Mouse (Mus musculus) 3T3-L1 (cell line): ENCODE measurements around the gene Btnl4.
A peak's percentile ranks its signal among the peaks of the same experiment; 100 is the strongest.
"Not testable (repeated sequence)": the region's sequence is repeated elsewhere in the genome, so short reads cannot be mapped to it uniquely, and the experiment has no call there.

Experiments used
- DNase-seq: peaks from one replicate; pipeline ENCODE4 v3.0.0-alpha.2; 2015; ENCODE audit warnings: low read depth, low spot score

The Btnl4 gene

GRCm38 (mm10) chr17:34477238-34478013 lies at the start of gene Btnl4:
Gene Btnl4, minus strand, starts transcription at chr17:34477318.
- DNase-seq, result not testable (repeated sequence)

- DNase-seq, result no peak
Measured at GRCm38 (mm10) chr17:34519001-34519400, 41.9 kb upstream of the Btnl4 start.

- not testable (repeated sequence) for DNase-seq
Measured at GRCm38 (mm10) chr17:34518571-34518970, 41.5 kb upstream of the Btnl4 start.

- DNase-seq, result no peak
Measured at GRCm38 (mm10) chr17:34517795-34518194, 40.7 kb upstream of the Btnl4 start.

- DNase-seq, result no peak
Measured at GRCm38 (mm10) chr17:34517252-34517651, 40.1 kb upstream of the Btnl4 start, which contains the start of gene Btnl6. Gene Btnl6, minus strand, starts transcription at chr17:34517352.

- DNase-seq, result no peak
Measured at GRCm38 (mm10) chr17:34516514-34516913, 39.4 kb upstream of the Btnl4 start.

- not testable (repeated sequence) for DNase-seq
Measured at GRCm38 (mm10) chr17:34511723-34512122, 34.6 kb upstream of the Btnl4 start.

- no peak for DNase-seq
Measured at GRCm38 (mm10) chr17:34507591-34507990, 30.5 kb upstream of the Btnl4 start.

- DNase-seq, result not testable (repeated sequence)
Measured at GRCm38 (mm10) chr17:34497726-34498125, 20.6 kb upstream of the Btnl4 start.

GRCm38 (mm10) chr17:34497319-34497718 lies 20.2 kb upstream of the Btnl4 start:
- DNase-seq, result not testable (repeated sequence)

- DNase-seq, result no peak
Measured at GRCm38 (mm10) chr17:34496539-34496938, 19.4 kb upstream of the Btnl4 start.

GRCm38 (mm10) chr17:34495156-34495555 lies 18.0 kb upstream of the Btnl4 start:
- DNase-seq, result peak; percentile 1

GRCm38 (mm10) chr17:34492796-34493195 lies 15.7 kb upstream of the Btnl4 start:
- DNase-seq, result peak; percentile 0

GRCm38 (mm10) chr17:34476427-34476826 lies 691 bp downstream of the Btnl4 start:
- no peak for DNase-seq

GRCm38 (mm10) chr17:34475060-34475459 lies 2.1 kb downstream of the Btnl4 start:
- DNase-seq, result no peak

- DNase-seq, result no peak
Measured at GRCm38 (mm10) chr17:34470491-34470890, 6.6 kb downstream of the Btnl4 start.

GRCm38 (mm10) chr17:34465906-34466305 lies 11.2 kb downstream of the Btnl4 start:
- not testable (repeated sequence) for DNase-seq

- no peak for DNase-seq
Measured at GRCm38 (mm10) chr17:34459255-34459654, 17.9 kb downstream of the Btnl4 start.

- no peak for DNase-seq
Measured at GRCm38 (mm10) chr17:34457668-34458067, 19.4 kb downstream of the Btnl4 start.

GRCm38 (mm10) chr17:34448473-34449041 lies 28.6 kb downstream of the Btnl4 start:
- no peak for DNase-seq

- DNase-seq, result no peak
Measured at GRCm38 (mm10) chr17:34441990-34442389, 35.1 kb downstream of the Btnl4 start.

GRCm38 (mm10) chr17:34439795-34440194 lies 37.3 kb downstream of the Btnl4 start:
- peak; percentile 58 for DNase-seq

GRCm38 (mm10) chr17:34438588-34438987 lies 38.5 kb downstream of the Btnl4 start:
- DNase-seq, result peak; percentile 34
